Mouse (Mus musculus) bone marrow, adult 2 months (tissue): ENCODE data around the gene Myh1. TPM values are rescaled to one million over a fixed set of nuclear protein-coding genes. Genes with fewer than 3 reads are reported as not detected.

Experiments
- H3K27ac ChIP-seq: fragments of 200-500 bp; 2 replicates; pipeline ENCODE4 v1.5.1; 2012; ENCODE audit warnings: low read depth, mild to moderate bottlenecking, control low read depth, inconsistent platforms, low read length; ENCODE audit not compliant: control insufficient read depth, poor library complexity, insufficient read depth
- H3K4me1 ChIP-seq: fragments of 200-500 bp; 2 replicates; pipeline ENCODE4 v1.6.1; 2011; ENCODE audit warnings: low read length; ENCODE audit not compliant: control insufficient read depth, insufficient read depth
- H3K4me3 ChIP-seq: fragments of 200-500 bp; replicated peaks from 2 replicates; pipeline ENCODE3; 2011; ENCODE audit warnings: mild to moderate bottlenecking, low read depth, low read length, control low read depth; ENCODE audit not compliant: control insufficient read depth
- CTCF ChIP-seq: fragments of 200-500 bp; IDR thresholded peaks from 2 replicates; pipeline ENCODE4 v1.5.1; 2011; ENCODE audit warnings: low read length, control low read depth; ENCODE audit not compliant: control insufficient read depth, insufficient read depth
- POLR2A ChIP-seq: fragments of 200-500 bp; IDR thresholded peaks from 2 replicates; pipeline ENCODE4 v1.6.1; 2011; ENCODE audit warnings: low read depth, mild to moderate bottlenecking, control low read depth, low read length, borderline replicate concordance; ENCODE audit not compliant: control insufficient read depth
- WGBS: fragments of 180-500 bp; shearing (Covaris S2); methylation state at CpG from one replicate; pipeline ENCODE4 v1.1.7; 2018; 5-methylcytosine and 5-hydroxymethylcytosine counted together
- polyA plus RNA-seq: library from polyadenylated mRNA; stranded (reverse); fragments of >200 nt; gene quantifications from 2 replicates; pipeline ENCODE4 v1.2.4, GENCODE M21; 2011; ENCODE audit warnings: low replicate concordance; ENCODE audit not compliant: missing spikeins, insufficient read depth, insufficient read length

Myh1 gene
- polyA plus RNA-seq, 1 experiment, result 12.9 TPM

DNA sequence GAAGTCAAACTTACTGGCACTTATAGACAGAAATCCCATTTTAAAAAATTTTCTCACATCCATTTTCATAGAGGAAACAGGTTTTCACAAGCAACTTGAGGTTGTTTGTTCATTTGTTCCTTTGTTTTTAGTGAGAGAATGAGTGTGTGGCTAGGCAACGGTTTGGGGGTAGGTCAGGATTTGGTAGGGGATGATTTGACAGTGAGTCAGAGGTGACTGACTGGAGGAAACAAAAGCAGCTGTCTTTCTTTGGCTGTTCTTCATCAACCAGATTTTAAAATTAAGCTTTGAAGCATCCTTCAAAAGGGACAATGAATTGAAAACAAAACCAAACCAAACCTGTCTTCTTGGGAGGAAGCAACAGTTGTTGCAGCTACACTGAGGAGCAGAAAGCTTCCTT is 531 bp upstream of the Myh1 start:
- no peak for TF ChIP-seq CTCF

DNA sequence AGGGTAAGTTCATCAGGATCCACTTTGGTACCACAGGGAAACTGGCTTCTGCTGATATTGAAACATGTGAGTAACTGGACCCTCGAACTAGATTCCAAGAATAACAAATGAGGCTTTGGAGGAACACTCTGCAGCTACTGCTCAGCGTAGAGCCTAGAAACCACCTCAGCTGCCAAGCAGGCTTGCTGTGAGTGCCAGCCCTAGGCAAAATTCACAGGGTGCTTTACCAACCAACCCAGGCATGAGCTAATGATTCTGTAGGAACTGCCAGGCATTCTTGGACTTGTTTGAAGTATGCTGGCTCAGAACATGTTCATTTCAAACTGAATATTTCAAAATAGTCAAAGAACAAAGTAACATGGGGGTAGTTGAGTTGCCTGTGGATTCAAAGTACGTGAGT is 4.9 kb downstream of the Myh1 start:
- Histone ChIP-seq H3K4me1 (no peaks in the 10 kb centered on the region), H3K27ac (no peak overlapping the region), H3K4me3 (no peak overlapping the region)
- TF ChIP-seq POLR2A, result no peak
- TF ChIP-seq CTCF, result no peak
- WGBS, result 61% methylated on average over 3 of the region's 3 CpGs

More for the DNA sequence above, 531 bp upstream of the Myh1 start:
- H3K27ac ChIP-seq, result no peak overlapping the region
- WGBS, result 37% methylated on average over 1 of the region's 1 CpGs
- H3K4me3 ChIP-seq, result no peak overlapping the region
- no peaks in the 10 kb centered on the region for H3K4me1 ChIP-seq

DNA sequence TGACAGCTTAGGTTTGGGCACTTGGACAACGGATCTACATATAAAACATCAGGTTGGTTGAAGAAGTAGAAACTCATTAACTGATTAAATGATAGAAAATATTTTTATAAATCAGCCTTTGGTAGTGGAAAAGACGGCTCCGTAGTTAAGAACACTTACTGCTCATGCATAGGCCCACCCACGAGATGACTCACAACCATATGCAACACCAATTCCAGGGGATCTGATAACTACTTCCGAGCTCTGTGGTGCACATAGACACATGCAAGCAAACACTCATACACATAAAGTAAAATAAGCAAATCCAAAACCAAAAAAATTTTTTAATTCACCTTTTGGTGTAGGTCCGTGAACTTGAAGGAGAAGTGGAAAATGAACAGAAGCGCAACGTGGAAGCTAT is 22.0 kb downstream of the Myh1 start:
- WGBS, result 88% methylated on average over 8 of the region's 8 CpGs
- no peak for TF ChIP-seq CTCF
- no peak for TF ChIP-seq POLR2A
- Histone ChIP-seq H3K27ac (no peak overlapping the region), H3K4me3 (no peak overlapping the region), H3K4me1 (no peaks in the 10 kb centered on the region)

DNA sequence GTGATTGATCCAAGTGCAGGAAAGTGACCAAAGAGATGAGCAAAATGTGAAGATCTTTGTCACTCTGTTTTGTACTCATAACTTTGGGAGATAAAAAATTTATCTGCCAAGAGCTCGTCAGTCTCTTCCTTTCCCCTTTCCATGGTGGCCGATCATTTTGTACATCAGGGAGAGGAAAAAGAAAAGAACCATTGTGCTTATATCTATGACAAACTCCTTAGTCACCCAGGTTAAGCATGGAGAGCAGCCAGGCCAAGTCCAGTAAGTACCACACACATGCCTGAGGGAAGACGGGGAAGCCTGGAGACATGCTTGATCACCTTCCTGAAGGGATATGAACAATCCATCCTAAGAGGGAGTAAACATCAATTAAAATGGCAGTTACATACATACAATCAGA is 24.6 kb downstream of the Myh1 start:
- Histone ChIP-seq H3K27ac (no peak overlapping the region), H3K4me1 (no peaks in the 10 kb centered on the region), H3K4me3 (no peak overlapping the region)
- TF ChIP-seq POLR2A (no peak), CTCF (no peak)
- 85% methylated on average over 3 of the region's 3 CpGs for WGBS

GRCm38 (mm10) chr11:67228731-67229130 is 28.9 kb downstream of the Myh1 start:
- Histone ChIP-seq H3K27ac (no peak overlapping the region), H3K4me3 (no peak overlapping the region), H3K4me1 (no peaks in the 10 kb centered on the region)
- no peak for TF ChIP-seq POLR2A
- TF ChIP-seq CTCF, result no peak
- WGBS, result 78% methylated on average over 3 of the region's 3 CpGs

GRCm38 (mm10) chr11:67229166-67229565 is 29.3 kb downstream of the Myh1 start:
- H3K4me3 ChIP-seq, result no peak overlapping the region
- no peaks in the 10 kb centered on the region for H3K4me1 ChIP-seq
- WGBS, result 79% methylated on average over 5 of the region's 5 CpGs
- TF ChIP-seq CTCF (no peak), POLR2A (no peak)
- no peak overlapping the region for H3K27ac ChIP-seq

DNA sequence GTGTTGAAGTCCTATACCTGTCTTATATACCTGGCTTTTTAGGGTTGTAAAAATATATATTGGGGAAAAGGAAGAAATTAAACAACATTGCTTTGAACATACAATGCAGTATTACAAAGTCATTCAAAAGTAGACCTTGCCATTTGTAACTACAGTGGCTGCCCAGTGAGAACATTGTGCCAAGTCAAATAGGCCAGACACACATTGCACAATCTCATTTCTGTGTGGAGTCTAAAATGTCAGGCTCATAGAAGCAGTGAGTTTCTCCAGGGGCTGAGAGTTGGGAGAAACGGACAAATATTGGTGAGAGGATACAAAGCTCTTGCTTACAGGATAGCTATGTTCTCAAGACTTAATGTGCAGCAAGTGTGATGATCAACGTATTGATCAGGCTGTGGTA is 30.1 kb downstream of the Myh1 start:
- no peak for TF ChIP-seq CTCF
- no peak for TF ChIP-seq POLR2A
- WGBS, result 69% methylated on average over 2 of the region's 2 CpGs
- no peaks in the 10 kb centered on the region for H3K4me1 ChIP-seq
- H3K4me3 ChIP-seq, result no peak overlapping the region
- H3K27ac ChIP-seq, result no peak overlapping the region

GRCm38 (mm10) chr11:67235639-67236358 is 35.9 kb downstream of the Myh1 start:
- WGBS, result 60% methylated on average over 5 of the region's 5 CpGs
- TF ChIP-seq CTCF (no peak), POLR2A (no peak)

GRCm38 (mm10) chr11:67236799-67237198 is 36.9 kb downstream of the Myh1 start:
- TF ChIP-seq POLR2A (no peak), CTCF (no peak)
- 74% methylated on average over 9 of the region's 9 CpGs for WGBS
- no peak overlapping the region for H3K27ac ChIP-seq

More at GRCm38 (mm10) chr11:67235639-67236358, 35.9 kb downstream of the Myh1 start:
- no peak overlapping the region for H3K27ac ChIP-seq
- H3K4me1 ChIP-seq, result no peaks in the 10 kb centered on the region
- H3K4me3 ChIP-seq, result no peak overlapping the region

More at GRCm38 (mm10) chr11:67236799-67237198, 36.9 kb downstream of the Myh1 start:
- no peak overlapping the region for H3K4me3 ChIP-seq
- H3K4me1 ChIP-seq, result no peaks in the 10 kb centered on the region
